Mouse (Mus musculus) inflammation-experienced regulatory T-cells, adult 6 months (primary cell): ENCODE measurements around the gene Klhdc1. TPM values are rescaled to one million over a fixed set of nuclear protein-coding genes. Genes with fewer than 3 reads are reported as not detected.

Experiments
- ATAC-seq: one replicate; pipeline ENCODE4 v1.8.0; 2017
- polyA plus RNA-seq, 3 experiments: library from polyadenylated mRNA; unstranded; fragments of 100-300 nt; shearing (Covaris generic); gene quantifications; one replicate each; pipeline ENCODE4 v1.2.1; 2017

Klhdc1 gene
- polyA plus RNA-seq, result 10 to 100 TPM; 15.4 to 41.1 (median 25.4) TPM

DNA sequence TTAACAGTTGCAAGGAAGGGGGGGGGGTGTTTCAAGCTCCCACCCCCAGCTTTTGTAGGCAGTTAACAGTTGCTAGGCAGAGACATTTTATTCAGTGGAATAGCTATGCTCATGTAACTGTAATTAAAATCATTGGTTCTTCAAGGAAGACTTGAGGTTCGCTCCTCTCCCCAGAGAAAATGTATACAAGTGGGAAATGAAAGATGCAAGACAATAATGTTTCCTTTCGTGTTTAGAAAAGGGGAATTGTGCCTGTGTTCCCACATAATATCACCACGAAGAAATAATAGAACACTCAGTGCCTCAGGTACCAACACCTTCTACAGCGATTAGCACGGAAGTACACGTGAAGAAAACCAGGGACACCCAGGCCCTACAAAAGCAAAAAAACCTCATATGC is at the start of gene Klhdc1:
Klhdc1 (plus strand) TSS at position 301 of the 400 bp plus-strand sequence.
- peak; percentile 7 for ATAC-seq

DNA sequence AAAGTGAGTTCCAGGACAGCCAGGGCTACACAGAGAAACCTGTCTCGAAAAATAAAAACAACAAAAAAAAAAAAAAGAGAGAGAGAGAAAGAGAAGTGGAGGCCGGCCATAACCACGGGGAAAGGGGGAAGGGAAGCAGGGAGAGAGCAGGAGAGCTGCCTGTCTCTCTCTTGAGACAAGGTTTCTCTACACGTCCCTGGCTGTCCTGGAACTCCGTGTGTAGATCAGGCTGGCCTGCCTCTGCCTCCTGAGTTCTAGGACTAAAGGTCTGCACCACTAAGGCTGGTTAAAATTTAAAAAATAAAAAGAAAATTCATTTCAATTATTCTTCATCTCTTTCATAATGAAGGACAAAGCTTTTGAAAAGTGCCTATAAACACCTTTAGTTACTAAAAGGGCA is 49.6 kb upstream of the Klhdc1 start:
- no peak for ATAC-seq

DNA sequence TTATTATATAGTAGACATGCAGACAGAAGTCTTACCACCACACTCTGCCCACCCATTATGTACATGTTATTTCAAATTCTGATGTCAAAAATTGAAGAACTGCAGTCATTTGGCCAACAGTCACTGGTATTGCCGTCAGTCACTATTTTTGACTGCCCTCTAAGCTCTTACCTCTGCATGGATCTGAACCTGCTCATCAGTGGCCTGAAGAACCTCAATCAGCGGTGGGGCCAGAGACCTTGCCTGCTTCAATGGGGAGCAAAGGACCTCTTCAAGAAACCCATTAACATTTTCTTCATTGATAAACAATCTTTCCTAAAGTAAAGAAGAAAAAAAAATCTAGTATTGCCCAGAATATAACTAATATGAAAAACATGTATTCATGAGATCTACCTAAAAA is 48.3 kb upstream of the Klhdc1 start:
- ATAC-seq, result no peak

DNA sequence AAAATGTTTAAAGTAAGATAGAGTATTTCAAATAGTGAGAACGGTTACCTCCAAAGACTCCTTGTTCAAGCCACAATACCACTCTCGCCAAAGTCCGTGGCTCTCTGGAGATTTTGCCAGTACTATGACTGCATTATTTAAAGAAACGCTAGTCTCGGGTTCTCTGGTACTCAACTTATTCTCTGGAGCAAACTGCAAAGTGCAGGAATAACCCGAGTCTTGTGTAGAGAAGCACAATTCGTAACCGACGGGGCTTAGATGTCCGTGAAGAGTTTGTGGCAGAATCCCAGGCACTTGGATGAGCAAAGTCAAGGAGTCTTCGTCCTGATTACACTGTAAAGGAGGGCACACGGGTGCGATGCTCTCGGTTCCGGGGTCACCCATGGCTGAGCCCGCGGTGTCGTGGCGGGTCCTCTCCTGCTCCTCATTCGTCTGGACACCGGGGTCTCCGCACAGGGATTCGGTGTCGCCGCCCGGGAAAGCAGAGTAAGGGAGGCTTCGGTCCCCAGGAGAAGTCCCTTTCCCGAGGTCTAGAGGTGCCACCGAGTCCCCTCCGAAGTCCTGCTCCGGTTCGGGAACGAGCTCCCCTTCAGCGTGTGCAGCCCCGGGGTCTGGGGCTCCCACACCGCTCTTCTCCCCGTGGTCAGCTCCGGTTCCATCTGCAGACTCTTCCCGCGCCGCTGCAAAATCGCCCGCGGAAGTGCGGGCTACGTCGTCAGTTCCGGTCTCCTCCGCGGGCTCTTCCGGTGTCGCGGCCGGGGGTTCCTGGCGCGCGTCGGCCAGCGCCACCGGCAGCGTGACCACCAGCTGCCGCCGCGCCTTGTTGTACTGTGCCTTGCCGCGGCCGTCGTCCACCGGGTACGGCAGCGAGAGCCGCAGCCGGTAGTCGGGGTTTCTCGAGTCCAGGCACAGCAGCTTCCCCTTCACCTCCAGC is 44.3 kb upstream of the Klhdc1 start, which contains the start of gene Gm49383:
Gm49383 (minus strand) TSS at position 661 of the 934 bp plus-strand sequence.
- ATAC-seq, result peak; percentile 70

DNA sequence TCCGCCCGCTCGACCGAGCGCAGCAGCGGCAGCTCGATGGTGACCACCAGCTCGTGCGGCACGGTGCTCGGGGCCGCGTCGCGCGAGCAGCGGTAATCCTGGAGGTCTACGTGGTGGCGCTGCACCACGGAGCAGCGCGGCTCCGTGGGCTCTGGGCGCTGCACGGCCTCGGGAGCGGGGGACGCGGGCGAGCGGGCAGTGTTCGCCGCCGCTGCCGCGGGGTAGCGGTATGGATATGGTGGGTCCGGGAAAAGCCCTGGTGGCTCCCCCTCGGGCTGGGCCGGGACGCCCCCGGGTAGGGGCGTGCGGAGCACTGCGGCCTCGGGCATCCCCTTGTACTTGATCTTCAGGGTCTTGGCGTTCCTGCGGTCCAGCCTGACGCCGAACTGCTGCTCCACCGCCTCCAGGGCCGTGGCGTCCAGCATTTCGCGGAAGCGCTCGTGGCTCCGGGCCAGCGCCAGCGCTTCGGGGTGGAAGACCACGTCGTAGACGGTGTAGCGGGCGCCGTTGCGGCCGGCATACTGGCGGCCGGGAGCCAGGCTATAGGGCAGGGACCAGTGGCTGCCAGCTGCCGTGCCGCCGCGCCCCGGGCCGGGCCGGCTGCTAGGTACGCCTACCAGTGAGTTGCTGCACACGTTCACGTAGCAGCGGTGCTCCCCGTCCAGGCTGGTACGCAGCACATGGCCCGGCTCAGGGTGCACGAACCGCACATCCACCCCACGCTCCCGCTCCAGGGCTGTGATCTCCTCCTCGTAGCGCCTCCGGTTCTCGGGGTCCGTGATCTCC is 43.4 kb upstream of the Klhdc1 start:
- peak; percentile 69 for ATAC-seq

DNA sequence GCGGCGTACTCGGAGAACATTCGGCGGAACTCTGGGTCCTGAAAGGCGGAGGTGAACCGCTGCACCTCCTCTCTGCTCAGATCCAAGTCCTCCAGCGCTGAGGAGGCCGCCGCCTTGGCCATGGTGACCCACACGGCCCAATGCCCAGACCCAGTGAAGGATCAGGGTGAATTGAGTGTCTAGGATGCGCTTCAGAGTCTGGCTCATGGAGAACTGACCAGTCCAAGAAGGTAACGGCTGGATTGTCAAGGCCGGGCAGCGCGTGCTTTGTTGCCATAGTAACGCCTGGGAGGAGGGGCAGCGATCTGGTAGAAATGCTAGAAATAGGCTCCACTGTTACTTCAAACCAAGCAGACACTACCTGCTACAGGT is 42.8 kb upstream of the Klhdc1 start, which contains the start of gene Dnaaf2:
Dnaaf2 (minus strand) TSS at position 266 of the 372 bp plus-strand sequence.
- peak; percentile 4 for ATAC-seq

DNA sequence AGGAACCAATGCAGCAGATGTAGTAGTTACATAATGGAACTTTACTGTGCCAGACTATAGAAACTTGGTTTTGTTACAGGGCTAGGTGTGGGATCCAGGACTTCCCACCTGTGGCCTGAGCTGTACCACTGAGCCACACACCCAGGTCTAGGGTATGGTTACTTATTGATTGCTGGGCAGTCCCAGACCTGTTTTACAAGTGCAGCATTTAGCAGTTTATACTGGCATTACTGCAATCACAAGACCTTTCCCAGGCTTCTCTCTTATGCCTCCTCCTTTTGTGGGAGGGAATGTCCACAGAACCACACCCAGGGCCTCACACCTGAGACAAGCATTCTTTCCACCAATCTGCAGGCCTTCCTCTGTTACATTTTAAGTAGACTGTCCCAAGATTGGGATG is 42.0 kb upstream of the Klhdc1 start:
- ATAC-seq, result no peak

DNA sequence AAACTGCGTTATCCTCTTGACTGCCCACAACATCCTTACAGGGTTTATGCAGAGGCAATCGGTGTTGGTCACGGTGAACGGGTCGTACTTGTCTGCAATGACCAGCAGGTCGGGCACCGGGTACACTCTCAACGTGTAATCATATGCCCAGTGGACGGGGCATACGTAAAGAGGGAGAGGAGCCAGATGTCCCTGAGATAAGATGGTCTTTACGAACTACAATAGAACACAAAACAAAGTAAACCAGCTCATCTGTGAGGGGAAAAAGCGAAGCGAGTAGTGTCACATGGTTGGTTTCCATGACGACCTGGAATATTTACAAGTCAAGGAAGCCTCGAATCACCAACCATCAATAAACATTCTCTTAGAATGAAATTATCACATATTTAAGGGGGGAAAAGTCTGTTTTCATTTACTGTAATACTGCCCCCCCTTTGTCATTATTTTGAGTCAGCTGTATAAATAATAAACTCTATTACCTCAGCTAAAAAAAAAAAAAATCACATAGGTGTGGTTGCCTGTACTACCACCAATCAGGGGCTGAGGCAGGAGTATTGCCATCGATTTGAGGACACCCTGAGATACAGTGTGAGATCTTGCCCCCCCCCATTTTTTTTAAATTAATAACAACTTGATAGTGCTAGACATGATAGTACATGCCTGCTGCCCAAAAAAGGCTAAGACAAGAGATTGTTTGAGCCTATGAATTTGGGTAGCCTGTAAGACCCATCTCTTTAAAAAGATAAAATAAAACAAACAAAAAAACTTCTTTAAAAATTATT is 36.7 kb upstream of the Klhdc1 start, which contains the start of gene Gm49384:
Gm49384 (minus strand) TSS at position 216 of the 782 bp plus-strand sequence.
- no peak for ATAC-seq

DNA sequence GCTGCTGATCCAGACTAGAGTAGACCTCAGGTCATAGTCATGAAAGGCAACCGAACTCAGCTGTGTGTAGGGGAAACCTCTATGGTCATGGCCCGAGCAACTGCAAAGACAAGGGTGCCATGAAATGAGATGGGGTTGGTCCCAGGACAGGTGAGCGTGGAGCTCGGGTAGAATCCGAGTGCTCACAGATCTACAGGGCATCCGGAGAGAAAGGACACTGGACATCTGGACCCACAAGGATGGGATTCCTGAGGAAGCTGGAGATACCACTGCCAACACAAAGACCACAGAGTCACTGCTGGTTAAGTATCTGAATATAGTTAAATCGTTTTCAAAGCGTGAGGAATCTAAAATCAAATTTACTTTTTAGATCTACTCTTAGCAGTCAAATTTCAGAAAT is 33.6 kb upstream of the Klhdc1 start:
- ATAC-seq, result no peak

DNA sequence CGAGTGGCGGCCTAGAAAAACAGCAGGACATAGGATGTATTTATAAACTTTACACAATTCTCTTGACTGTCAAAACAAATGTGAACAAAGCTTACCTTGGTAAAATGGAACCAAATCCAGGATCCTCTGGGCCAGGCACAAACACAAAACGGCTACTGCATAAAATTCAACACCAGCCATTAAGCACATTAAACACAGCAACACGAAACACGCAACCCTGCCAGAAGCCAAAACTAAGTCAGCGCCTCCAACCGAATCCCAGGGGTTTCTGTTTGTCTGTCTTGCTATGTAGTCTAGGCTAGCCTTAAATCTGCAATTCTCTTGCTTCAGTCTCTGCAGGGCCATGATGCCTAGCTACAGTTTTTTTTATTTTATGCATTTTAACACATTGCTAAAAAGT is 33.0 kb upstream of the Klhdc1 start:
- ATAC-seq, result no peak

DNA sequence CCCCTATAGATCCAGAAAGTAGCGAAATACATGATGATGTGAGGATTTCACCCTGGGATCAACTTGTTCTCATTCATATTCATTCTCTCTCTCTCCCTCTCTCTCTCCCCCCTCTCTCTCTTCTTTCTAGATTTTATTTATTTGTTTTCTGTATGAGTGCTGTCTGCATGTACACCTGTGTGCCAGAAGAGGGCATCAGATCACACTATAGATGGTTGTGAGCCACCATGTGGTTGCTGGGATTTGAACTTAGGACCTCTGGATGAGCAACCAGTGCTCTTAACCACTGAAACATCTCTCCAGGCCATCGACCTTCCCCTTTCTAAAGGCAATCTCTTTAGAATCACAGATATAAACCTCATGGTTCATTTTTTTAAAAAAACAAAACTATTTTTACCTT is 32.5 kb upstream of the Klhdc1 start:
- ATAC-seq, result no peak

DNA sequence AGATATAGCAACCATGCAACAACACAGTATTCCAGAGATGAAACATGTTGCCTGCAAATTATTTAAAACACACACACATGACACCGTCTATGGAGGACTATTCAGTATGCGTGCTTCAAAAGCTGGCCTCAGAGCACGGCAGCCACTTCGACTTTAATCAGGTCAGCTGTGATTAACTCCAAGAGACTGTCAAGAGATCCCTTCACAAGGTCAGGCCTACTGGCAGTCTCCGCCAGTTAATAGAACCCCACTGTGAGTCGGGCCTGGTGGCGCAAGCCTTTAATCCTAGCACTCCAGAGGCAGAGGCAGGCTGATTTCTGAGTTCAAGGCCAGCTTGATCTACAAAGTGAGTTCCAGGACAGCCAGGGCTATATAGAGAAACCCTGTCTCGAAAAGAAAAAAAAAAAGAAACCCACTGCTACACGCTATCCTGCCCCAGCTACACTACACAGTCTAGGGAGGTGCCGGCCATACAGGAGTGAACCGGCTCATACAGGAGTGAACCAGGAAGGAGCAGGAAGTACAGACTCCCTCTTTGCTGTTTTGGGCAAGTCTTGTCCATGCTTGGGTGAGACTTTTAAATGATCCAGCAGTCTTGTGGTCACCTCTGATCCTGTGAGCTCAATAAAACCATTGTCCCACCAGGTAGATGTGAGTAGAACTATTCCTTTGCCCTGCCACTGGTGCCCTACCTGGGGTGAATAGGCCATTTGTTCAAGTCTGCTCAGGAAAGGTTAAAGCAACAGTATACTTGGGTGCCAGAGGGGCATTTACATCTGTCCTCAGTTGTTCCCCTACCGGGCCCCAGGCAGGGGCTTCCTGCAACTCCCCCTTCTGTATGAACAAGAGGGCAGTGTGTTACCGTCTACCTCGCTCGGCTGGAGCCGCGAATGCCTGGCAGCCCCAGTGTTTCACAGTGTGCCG is 30.7 kb upstream of the Klhdc1 start:
- no peak for ATAC-seq

DNA sequence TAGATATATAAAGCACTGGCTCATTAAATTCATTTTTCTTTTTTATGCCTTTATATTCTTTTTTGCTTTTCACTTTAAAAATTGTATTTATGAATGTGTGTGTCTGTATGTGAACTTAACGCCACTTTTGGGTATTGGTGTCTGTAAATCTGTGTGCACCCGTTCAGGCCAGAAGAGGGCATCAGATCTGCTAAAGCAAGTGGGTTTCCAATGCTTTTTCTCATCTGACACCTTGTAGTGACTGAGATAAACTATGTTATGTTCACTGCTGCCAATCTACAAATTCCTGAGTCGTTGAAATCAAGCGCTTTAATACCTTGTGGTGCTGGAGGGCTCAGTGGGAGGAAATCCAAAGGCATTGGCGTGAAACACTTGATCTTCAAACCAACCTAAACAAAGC is 29.9 kb upstream of the Klhdc1 start:
- no peak for ATAC-seq

DNA sequence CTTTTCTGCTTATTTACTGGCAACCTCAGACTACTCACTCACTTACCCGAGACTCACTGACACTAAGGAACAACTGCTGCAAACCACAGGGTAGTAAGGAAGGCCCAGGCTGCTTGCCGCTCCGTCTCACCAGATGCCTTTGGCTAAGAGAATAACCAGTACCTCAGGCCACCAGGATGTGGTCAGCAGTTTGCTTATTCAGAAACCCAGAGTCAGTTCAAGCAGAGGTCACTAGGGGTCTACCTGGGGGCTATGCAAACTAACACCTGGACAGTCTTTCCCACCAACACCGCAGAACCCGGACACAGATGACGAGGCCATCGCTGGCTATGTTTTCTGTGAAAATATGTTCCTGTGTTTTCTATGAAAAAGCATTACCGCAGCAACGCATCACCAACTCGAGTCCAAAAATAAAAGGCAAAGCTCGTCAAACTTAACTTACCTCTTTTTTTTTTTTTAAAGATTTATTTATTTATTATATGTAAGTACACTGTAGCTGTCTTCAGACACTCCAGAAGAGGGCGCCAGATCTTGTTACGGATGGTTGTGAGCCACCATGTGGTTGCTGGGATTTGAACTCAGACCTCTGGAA is 27.7 kb upstream of the Klhdc1 start:
- ATAC-seq, result no peak

DNA sequence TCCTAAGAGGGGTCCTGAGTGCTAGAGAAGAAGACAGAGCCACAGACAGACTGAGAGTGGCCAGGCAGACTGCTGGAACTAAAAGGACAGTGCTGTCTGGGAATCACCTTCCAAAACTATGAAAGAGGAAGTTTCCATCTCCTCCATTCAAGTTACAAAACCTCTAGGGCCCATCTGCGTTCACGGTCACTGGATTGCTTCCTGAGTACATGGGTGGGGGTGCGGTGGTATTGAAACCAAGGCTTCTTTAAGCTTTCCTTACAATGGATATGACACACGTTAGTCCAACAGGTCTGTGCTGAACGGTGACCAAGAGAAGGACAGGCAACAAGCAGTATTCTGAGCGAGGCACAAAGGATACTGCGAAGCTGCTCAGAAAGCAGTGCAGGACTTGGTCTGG is 26.6 kb upstream of the Klhdc1 start:
- no peak for ATAC-seq

DNA sequence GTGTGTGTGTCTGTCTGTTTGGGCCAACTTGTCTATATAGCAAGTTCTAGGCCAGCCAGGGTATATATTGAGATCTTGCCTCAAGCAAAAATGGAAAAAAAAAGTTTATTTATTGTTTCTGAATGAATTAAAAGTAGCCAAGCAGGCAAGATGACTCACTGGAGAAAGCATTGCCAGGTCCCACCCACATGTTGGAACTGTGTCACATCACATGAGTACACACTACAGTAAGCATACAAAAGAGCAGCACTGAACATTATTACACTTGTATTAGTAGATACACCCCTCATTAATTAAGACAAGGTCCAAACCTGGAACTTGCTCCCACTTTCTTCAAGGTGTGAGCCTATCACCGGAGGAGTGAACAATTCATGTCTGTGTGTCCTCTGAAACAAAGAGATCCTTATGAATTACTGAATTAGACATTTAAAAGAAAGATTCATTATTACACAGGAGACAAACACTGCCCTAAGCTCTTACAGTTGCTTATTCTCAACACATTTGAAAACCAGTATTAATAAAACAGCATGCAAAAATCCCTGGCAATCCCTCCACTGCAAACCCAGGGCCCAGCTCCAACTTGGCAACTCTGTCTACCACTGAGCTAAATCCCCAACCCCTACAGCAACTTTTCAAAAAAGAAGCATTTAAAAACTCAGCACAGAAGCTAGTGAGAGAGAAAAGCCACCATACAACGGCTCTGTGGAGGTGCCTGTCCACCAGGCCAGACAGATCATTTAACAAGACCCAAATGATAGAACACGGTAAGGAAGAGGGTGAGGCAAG is 25.8 kb upstream of the Klhdc1 start:
- ATAC-seq, result no peak

DNA sequence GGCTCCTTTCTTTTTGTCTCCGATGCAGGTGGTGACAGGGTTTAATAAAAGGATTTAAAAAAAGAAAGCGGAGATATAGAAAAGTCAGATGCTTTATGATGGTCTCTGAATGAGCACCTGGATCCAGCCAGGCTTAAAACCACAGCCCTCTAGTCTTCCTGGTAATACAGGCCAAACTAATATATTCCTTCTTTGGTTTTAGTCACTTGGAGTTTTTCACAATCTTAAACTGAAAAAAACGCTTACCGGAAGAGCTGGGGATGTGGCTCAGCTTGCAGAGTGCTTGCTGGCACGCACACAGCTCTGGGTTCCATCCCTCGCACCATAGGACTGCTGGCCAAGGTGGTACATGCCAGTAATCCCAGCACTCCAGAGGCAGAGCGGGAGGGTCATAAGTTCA is 24.4 kb upstream of the Klhdc1 start:
- ATAC-seq, result no peak

DNA sequence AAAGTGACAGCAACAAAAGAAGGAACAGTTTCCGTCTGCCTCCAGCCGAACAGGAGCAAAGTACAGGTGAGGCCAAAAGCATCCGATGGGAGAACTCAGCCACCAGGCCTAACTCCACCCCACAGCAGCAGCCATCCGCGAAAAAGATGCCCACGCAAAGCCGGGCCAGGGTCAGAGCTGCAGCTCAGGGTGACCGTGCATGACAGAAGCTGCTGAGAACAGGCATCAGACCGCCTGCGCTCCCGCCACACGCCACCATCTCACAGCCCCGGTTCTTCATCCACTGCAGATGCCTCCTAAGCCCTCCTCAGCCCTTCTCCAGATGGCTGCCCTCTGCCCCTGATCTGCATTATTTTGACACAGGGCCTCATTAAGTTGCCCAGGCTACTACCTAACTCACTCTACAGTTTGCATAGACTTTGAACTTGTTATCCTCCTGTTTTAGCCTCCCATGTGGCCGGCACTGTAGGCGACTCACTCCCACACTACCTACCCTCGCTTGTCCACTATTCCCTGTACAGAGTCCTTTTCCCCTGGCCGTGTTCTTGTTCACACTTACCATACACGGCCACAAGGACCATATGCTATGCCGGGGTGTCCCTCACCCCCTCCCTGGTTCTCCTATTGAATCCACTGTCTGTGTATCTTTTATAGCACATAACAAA is 20.2 kb upstream of the Klhdc1 start:
- ATAC-seq, result no peak

DNA sequence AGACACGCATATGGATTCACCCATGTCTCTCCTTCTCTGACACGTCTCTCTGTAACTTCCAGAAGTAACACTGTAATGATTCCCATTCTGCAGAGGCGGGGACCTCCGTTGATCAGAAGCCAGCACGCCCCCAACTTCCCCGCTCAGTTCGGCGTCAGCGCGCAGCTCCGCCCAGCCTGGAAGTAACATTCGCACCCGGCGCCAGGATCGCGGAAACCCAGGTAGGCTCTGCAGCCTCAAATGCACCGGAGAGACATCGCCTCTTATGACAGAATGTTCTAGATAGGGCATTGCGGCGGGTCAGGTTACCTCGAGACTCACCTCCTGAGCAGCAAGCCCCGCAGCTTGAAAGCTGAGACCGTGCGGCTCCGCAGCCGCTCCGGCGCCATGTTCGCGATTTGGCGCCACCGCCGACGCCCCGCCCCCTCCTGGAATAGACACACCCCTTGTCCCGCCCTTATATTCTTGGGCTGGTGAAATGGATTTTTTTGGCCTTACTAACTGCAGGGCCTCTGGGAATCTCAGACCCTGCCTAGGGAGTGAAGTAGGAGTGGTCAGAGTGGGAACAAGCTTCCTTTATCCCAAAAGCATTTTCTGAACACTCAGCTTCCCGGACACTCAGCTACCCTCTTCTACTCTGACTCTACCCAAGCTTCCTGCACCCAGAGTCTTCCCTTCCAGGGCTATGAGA is 13.1 kb upstream of the Klhdc1 start, which contains the start of gene Pole2:
Pole2 (minus strand) TSS at position 420 of the 691 bp plus-strand sequence.
- ATAC-seq, result peak; percentile 93
